Mouse (Mus musculus): ENCODE data around the gene Olfr1240.

Gene Olfr1240

GRCm38 (mm10) chr2:89442900-89443299 is at the start of gene Olfr1240:
Gene Olfr1240 (minus strand): TSS chr2:89443000.
- no peak for DNase-seq (ENCODE audit: low spot score in 2 of 2)

- DNase-seq (ENCODE audit: low spot score in 2 of 2): no peak
Measured at GRCm38 (mm10) chr2:89487026-89487425, 44.2 kb upstream of the Olfr1240 start, which contains the start of gene Olfr1241. Gene Olfr1241 (minus strand): TSS chr2:89487126.

GRCm38 (mm10) chr2:89420307-89420706 is 22.5 kb downstream of the Olfr1240 start, which contains the start of gene Olfr1239:
Gene Olfr1239 (minus strand): TSS chr2:89420407.
- DNase-seq (ENCODE audit: low spot score in 2 of 2): no peak

GRCm38 (mm10) chr2:89414557-89414956 is 28.2 kb downstream of the Olfr1240 start:
- no peak for DNase-seq (ENCODE audit: low spot score in 2 of 2)

- DNase-seq (ENCODE audit: low spot score in 2 of 2): no peak
Measured at GRCm38 (mm10) chr2:89409576-89409975, 33.2 kb downstream of the Olfr1240 start, which contains the start of gene Olfr1238. Gene Olfr1238 (minus strand): TSS chr2:89409676.

- no peak for DNase-seq (ENCODE audit: low spot score in 2 of 2)
Measured at GRCm38 (mm10) chr2:89400882-89401281, 41.9 kb downstream of the Olfr1240 start.

Measured in spleen, postnatal 14 days (tissue).